Mouse (Mus musculus) small intestine, adult 2 months (tissue): Measurements from ENCODE around the gene Cstf1. TPM values are rescaled to one million over a fixed set of nuclear protein-coding genes. Genes with fewer than 3 reads are reported as not detected.

Experiments
- H3K27ac ChIP-seq: fragments of 200-500 bp; 2 replicates; pipeline ENCODE4 v1.5.1; 2012; ENCODE audit warnings: low read depth, low read length, control low read depth, inconsistent platforms; ENCODE audit not compliant: insufficient read depth
- H3K27me3 ChIP-seq: fragments of 200-500 bp; 2 replicates; pipeline ENCODE4 v1.6.1; 2012; ENCODE audit warnings: mild to moderate bottlenecking, moderate library complexity, low read length, inconsistent platforms; ENCODE audit not compliant: control insufficient read depth, insufficient read depth
- H3K36me3 ChIP-seq: fragments of 200-500 bp; 2 replicates; pipeline ENCODE4 v1.6.1; 2012; ENCODE audit warnings: mild to moderate bottlenecking, low read length, control low read depth, inconsistent platforms; ENCODE audit not compliant: control insufficient read depth, insufficient read depth
- H3K4me1 ChIP-seq: fragments of 200-500 bp; 2 replicates; pipeline ENCODE4 v1.6.1; 2012; ENCODE audit warnings: low read length, inconsistent platforms, mixed read lengths; ENCODE audit not compliant: control insufficient read depth, insufficient read depth, insufficient read length
- H3K4me3 ChIP-seq: fragments of 200-500 bp; 2 replicates; pipeline ENCODE4 v1.5.1; 2012; ENCODE audit warnings: low read depth, mild to moderate bottlenecking, control low read depth, inconsistent platforms, low read length, moderate library complexity
- CTCF ChIP-seq: fragments of 200-500 bp; IDR thresholded peaks from 2 replicates; pipeline ENCODE4 v1.5.1; 2012; ENCODE audit warnings: low read depth, mild to moderate bottlenecking, control low read depth, inconsistent platforms, low read length, moderate library complexity, mixed read lengths; ENCODE audit not compliant: insufficient replicate concordance, insufficient read length; ENCODE audit errors: extremely low read depth
- POLR2A ChIP-seq: fragments of 200-500 bp; IDR thresholded peaks from 2 replicates; pipeline ENCODE4 v1.6.1; 2012; ENCODE audit warnings: low read depth, mild to moderate bottlenecking, control low read depth, inconsistent platforms, low read length, moderate library complexity
- whole genome bisulfite sequencing: fragments of 180-500 bp; shearing (Covaris S2); methylation state at CpG from one replicate; pipeline ENCODE4 v1.1.7; 2018; 5-methylcytosine and 5-hydroxymethylcytosine counted together
- polyA plus RNA-seq: library from polyadenylated mRNA; depleted of rRNA; stranded (reverse); fragments of >200 nt; gene quantifications from 2 replicates; pipeline ENCODE4 v1.2.3, GENCODE M21; 2012

The Cstf1 gene
- polyA plus RNA-seq, 1 experiment: 20.9 TPM

GRCm38 (mm10) chr2:172393391-172394051 is 23.0 kb downstream of the Cstf1 start, which contains the start of gene Cass4:
Cass4 (plus strand) TSS chr2:172393794.
- Histone ChIP-seq H3K27ac (no peak within 1 kb of the TSS), H3K4me1 (no peaks in the 10 kb centered on the region), H3K27me3 (no peaks in the 10 kb centered on the region), H3K4me3 (peak within 1 kb of the TSS; percentile 40), H3K36me3 (no peaks in the 10 kb centered on the region)
- TF ChIP-seq POLR2A: no peak
- TF ChIP-seq CTCF: no peak
- 19% methylated on average over 13 of the region's 13 CpGs for WGBS

GRCm38 (mm10) chr2:172394052-172394392 is 23.5 kb downstream of the Cstf1 start:
- Histone ChIP-seq H3K36me3 (no peaks in the 10 kb centered on the region), H3K4me1 (no peaks in the 10 kb centered on the region), H3K27ac (no peak overlapping the region), H3K4me3 (peak overlapping the region; percentile 40), H3K27me3 (no peaks in the 10 kb centered on the region)
- WGBS: 45% methylated on average over 2 of the region's 2 CpGs
- TF ChIP-seq POLR2A (no peak), CTCF (no peak)

GRCm38 (mm10) chr2:172394671-172395070 is 24.2 kb downstream of the Cstf1 start:
- Histone ChIP-seq H3K4me3 (peak overlapping the region; percentile 16; the same call in 1 of the 2 replicates), H3K4me1 (peaks cover 2% of the 10 kb centered on the region; the same call in 1 of the 2 replicates), H3K36me3 (no peaks in the 10 kb centered on the region), H3K27me3 (no peaks in the 10 kb centered on the region), H3K27ac (no peak overlapping the region)
- WGBS: 68% methylated on average over 4 of the region's 4 CpGs
- TF ChIP-seq CTCF (no peak), POLR2A (no peak)

GRCm38 (mm10) chr2:172395961-172396360 is 25.5 kb downstream of the Cstf1 start:
- 46% methylated on average over 9 of the region's 9 CpGs for WGBS
- H3K4me1 ChIP-seq: peaks cover 3% of the 10 kb centered on the region; the same call in 1 of the 2 replicates
- TF ChIP-seq POLR2A: no peak
- no peak for TF ChIP-seq CTCF

GRCm38 (mm10) chr2:172399901-172400300 is 29.4 kb downstream of the Cstf1 start:
- WGBS: 27% methylated on average over 9 of the region's 9 CpGs

More at GRCm38 (mm10) chr2:172395961-172396360, 25.5 kb downstream of the Cstf1 start:
- Histone ChIP-seq H3K27me3 (no peaks in the 10 kb centered on the region), H3K36me3 (no peaks in the 10 kb centered on the region), H3K27ac (no peak overlapping the region), H3K4me3 (no peak overlapping the region)

GRCm38 (mm10) chr2:172401116-172401825 is 30.8 kb downstream of the Cstf1 start:
- Histone ChIP-seq H3K4me1 (peaks cover 3% of the 10 kb centered on the region; the same call in 1 of the 2 replicates), H3K36me3 (no peaks in the 10 kb centered on the region), H3K27ac (peak overlapping the region; percentile 60), H3K27me3 (no peaks in the 10 kb centered on the region), H3K4me3 (no peak overlapping the region)
- WGBS: 58% methylated on average over 13 of the region's 13 CpGs
- no peak for TF ChIP-seq CTCF
- no peak for TF ChIP-seq POLR2A

More at GRCm38 (mm10) chr2:172399901-172400300, 29.4 kb downstream of the Cstf1 start:
- Histone ChIP-seq H3K4me1 (peaks cover 3% of the 10 kb centered on the region; the same call in 1 of the 2 replicates), H3K4me3 (no peak overlapping the region), H3K36me3 (no peaks in the 10 kb centered on the region), H3K27me3 (no peaks in the 10 kb centered on the region), H3K27ac (peak overlapping the region; percentile 38)
- no peak for TF ChIP-seq POLR2A
- TF ChIP-seq CTCF: no peak

GRCm38 (mm10) chr2:172404239-172404638 is 33.8 kb downstream of the Cstf1 start:
- TF ChIP-seq CTCF (no peak), POLR2A (no peak)
- WGBS: 56% methylated on average over 7 of the region's 7 CpGs
- Histone ChIP-seq H3K27ac (no peak overlapping the region), H3K4me3 (no peak overlapping the region), H3K36me3 (no peaks in the 10 kb centered on the region), H3K4me1 (peaks cover 3% of the 10 kb centered on the region; the same call in 1 of the 2 replicates), H3K27me3 (no peaks in the 10 kb centered on the region)

GRCm38 (mm10) chr2:172405011-172405410 is 34.5 kb downstream of the Cstf1 start:
- H3K27ac ChIP-seq: no peak overlapping the region
- no peak for TF ChIP-seq CTCF
- TF ChIP-seq POLR2A: no peak
- H3K27me3 ChIP-seq: no peaks in the 10 kb centered on the region
- WGBS: 61% methylated on average over 3 of the region's 3 CpGs
- H3K36me3 ChIP-seq: no peaks in the 10 kb centered on the region
- H3K4me1 ChIP-seq: no peaks in the 10 kb centered on the region; the same call in 1 of the 2 replicates
- H3K4me3 ChIP-seq: no peak overlapping the region
